Mouse (Mus musculus) CD4-positive helper T cell, adult 2 months (primary cell): ENCODE measurements around the gene Shisa3.

ENCODE experiments used
- DNase-seq: peaks from one replicate; pipeline ENCODE4 v3.0.0-alpha.2; 2012; ENCODE audit warnings: low read depth, missing footprints, low spot score

Shisa3 gene

GRCm38 (mm10) chr5:67607804-67608673 is at the start of gene Shisa3:
TSS of gene Shisa3 (plus strand) at chr5:67607882.
- DNase-seq = peak; percentile 6

DNA sequence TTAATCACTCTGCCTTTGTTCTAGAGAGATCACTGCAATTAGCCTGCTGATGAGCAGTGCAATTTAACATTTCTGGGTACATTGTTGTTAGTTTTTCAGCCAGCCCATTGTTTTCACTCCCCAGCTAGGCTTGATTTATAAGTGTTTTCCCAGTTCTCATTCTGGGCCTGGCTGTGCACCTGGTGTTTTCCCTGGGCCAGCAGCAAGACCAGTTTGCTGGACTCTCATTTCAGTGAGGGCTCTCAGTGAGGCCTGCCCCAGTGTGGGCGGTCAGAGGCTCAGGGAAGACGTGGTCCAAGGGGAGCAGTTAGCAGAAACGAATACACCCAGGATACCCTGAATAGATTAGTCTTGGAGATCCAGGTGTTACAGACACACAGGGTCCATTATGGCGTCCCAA is 49.0 kb upstream of the Shisa3 start:
- no peak for DNase-seq

- no peak for DNase-seq
Observed at GRCm38 (mm10) chr5:67559063-67559462, 48.6 kb upstream of the Shisa3 start.

- no peak for DNase-seq
Observed at GRCm38 (mm10) chr5:67572552-67573155, 35.0 kb upstream of the Shisa3 start.

GRCm38 (mm10) chr5:67574039-67574438 is 33.6 kb upstream of the Shisa3 start:
- no peak for DNase-seq

- no peak for DNase-seq
Observed at GRCm38 (mm10) chr5:67575705-67576104, 32.0 kb upstream of the Shisa3 start.

DNA sequence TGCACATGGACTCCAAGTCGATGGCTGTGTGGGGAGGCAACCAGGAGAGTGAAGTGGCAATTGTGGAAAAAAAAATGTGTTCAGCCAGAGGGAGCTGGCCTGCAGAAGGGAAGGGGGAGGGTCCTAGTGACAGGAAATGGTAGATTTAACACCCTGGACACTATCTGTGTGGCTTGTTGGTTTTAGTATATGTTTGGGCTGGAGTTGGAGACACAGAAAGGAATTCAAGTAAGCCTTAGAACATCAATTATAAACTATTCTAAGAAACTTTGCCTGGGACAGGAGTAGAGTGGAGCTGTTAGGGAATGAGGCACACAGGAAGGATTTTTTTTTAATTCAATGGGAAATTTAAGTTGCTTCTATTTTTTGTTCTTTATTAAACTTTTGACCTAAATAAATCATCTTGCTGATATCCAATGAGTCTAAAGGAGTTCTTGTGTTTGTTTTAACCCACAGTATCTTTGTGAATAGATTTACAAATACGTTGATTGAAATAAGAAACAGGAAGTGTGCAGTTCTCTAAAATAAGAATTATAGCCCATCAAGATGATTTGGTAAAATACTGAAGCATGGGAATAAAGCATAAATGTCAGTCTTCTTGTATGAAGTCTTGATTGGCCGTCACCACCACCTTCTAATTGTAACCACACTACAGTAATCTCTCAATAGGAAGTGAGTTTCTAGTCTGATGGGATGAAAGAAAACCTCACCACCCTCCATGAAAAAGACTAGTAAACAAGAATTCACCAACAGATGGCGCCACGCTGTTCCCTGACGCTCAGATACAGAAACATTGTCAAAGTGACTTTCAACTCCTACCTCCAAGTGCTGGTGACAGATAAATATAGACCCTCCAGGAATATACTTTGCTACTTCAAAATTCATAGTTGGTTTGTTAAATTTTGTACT is 27.7 kb upstream of the Shisa3 start:
- peak; percentile 5 for DNase-seq

- DNase-seq = no peak
Observed at GRCm38 (mm10) chr5:67595070-67595469, 12.6 kb upstream of the Shisa3 start.

DNA sequence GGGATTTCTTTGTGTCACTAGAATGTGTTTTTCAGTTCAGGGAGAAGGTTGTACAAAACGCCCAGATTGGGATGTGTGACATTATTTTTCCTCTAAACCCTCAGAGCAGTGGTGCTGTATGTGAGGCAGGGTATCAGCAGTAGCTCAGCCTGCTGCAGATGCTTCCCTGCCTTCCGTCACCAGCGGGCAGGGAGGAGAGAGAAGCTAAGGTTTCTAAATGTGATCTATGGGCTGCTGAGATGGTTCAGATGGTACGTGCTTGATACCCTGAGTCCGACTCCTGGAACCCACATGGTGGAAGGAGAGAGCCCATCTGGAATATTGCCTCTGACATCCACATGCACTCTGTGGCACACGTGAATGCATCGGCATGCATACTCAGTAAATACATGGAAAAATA is 12.1 kb upstream of the Shisa3 start:
- no peak for DNase-seq

DNA sequence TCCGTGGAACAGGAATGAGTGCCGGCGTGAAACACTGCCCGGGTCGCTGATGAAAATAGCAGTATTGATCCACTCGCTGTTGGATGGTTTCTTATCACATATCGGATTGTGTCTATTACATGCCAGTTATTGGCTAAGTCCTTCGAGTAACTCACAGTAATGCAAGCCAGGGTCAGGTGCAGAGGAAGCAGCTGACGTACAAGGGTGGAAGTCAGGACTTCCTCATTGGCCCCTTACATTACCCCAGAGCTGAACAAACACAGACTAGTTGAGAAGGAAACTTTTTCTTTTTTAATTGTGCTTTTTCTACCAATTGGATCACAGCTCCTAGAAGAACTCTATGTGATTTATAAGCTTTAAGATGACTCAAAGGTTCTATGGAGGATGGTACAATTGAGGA is 7.7 kb upstream of the Shisa3 start:
- no peak for DNase-seq

GRCm38 (mm10) chr5:67605951-67606350 is 1.7 kb upstream of the Shisa3 start:
- DNase-seq = no peak

DNA sequence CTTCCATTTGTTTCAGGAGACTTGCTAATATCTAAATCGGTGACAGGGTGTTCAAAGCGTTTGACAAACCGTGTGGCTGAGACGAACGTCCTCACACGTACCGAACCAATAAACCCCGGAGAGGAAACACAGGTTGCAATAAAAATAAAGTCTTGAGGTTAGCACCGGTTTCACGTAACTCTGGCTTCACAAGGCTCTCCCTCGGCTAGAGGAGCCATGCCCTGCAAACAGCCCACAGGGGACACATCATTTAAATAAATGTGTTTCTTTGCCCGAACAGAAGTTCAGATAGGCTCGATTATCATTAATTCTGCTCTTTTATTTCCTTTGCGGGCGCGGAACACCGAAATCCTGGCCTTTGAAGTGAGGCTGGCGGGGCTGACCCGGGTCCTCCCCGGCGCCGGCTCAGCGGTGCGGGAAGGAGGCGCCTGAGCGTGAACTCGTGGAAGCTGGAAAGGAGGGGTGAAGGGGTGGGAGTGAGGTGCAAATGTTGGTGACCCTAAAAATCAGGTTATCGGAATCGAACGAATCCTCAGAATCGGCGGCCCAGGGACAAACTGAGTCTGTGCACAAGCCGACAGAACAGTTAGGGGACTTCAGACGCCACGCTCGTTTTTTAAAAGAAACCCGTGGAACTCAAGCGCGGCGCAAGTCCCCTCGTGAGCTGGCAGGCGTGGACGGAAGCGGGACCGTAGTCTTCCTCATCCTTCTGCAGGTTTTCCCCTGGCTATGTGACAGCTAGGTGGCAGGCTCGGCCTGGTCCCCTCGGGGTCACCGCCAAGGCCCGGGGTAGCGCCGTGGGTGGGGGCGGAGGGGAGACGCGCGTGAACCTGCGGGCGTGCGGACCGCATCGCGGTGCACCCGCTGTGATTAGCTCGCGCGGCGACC is 522 bp upstream of the Shisa3 start:
- peak; percentile 23 for DNase-seq

- DNase-seq = no peak
Observed at GRCm38 (mm10) chr5:67608674-67609519, 1.2 kb downstream of the Shisa3 start.

GRCm38 (mm10) chr5:67609520-67609837 is 1.8 kb downstream of the Shisa3 start:
- DNase-seq = no peak

- no peak for DNase-seq
Observed at GRCm38 (mm10) chr5:67621230-67621629, 13.5 kb downstream of the Shisa3 start.

GRCm38 (mm10) chr5:67628180-67628940 is 20.7 kb downstream of the Shisa3 start:
- no peak for DNase-seq

- DNase-seq = no peak
Observed at GRCm38 (mm10) chr5:67629440-67629839, 21.8 kb downstream of the Shisa3 start.

GRCm38 (mm10) chr5:67629861-67630260 is 22.2 kb downstream of the Shisa3 start:
- DNase-seq = no peak

DNA sequence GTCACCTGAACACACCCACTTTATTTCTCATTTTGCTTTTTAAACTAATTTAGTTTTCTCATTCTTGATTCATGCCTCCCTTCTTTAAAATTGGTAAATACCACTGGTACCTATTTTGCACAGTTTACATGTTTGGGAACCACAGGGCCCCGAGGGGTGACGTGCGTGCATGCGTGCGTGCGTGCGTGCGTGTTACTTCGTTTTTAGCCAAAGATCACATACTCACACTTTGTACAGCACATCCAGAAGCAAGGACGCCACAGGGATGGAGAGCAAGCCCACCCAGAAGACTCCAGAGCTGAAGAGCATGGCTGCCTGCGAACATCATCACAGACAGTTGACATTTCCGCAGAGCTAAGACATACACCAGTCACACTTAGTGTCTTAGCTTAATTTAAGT is 23.6 kb downstream of the Shisa3 start:
- DNase-seq = no peak
